Mouse (Mus musculus) A20 (cell line): ENCODE measurements around the gene Mysm1.
A peak's percentile ranks its signal among the peaks of the same experiment; 100 is the strongest.

ENCODE experiments used
- DNase-seq: peaks from one replicate; pipeline ENCODE4 v3.0.0-alpha.2; 2011; ENCODE audit warnings: low read depth, low spot score

Gene Mysm1

DNA sequence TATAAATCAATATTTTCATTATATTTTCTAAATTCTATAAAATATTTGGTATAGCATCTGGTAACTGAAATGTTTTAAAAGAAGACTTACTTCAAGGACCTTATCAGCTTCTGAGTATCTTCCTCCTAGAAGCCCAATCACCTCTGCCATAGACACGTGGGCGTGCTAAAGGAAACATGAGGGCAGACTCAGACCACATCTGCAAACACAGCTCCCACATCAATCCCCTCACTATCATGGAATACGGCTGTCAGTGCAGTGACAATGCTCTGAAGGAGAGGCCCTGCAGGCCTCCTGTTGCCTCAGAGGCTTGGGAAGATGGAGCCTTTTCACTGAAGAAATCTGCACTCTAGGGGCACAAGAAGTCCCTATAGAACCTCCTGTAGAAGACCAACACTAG lies 26.1 kb downstream of the Mysm1 start:
- DNase-seq, result no peak

DNA sequence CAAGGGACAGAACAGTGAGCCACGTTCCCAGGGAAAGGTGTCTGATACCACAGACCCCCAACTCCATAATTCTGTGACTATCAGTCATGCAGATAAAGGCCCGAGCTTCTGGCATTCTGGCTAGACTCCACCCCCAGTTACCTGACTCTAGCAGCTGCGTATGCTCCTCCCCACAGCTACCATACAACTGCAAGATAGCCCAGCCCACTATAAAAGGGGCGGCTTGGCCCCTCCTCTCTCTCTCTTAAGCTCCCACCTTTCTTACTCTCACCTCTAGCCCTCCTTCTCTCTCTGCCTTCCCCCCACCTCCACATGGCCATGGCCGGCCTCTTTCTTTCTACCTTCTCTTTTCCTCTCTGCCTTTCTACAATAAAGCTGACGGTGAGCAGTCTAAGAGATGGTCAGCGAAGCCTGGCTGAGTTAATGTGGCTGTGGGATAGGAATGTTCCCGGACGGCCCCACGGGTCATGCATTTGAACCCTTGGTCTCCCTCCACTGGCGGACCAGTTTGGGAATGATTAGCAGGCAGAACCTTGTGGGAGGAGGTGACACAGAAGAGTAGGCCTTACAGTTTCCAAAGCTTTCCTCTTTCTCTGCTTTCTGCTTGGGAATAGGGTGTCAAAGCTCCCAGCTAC lies 37.6 kb downstream of the Mysm1 start:
- no peak for DNase-seq

DNA sequence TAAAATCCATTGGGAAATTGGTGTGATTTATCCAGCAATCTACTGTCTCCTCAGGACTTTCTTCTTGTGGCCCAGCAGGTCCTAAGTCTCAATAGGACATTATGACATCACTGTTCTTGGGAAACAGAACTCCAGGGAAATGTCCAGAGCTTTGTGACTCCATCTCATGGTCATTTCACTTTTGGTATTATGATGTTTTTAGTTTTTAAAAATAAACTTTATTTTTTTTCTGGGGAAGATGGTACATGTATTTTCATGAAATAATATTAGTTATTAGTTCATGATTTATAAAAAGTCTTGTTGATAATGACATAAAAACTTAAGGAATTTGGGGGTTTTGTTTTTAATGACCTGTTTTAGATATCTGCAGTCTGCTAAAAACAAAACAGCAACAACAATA lies 50.2 kb downstream of the Mysm1 start, which contains the start of gene Eqtn:
Gene Eqtn, minus strand, starts transcription at position 101 of the 400 bp plus-strand sequence.
- DNase-seq, result no peak

DNA sequence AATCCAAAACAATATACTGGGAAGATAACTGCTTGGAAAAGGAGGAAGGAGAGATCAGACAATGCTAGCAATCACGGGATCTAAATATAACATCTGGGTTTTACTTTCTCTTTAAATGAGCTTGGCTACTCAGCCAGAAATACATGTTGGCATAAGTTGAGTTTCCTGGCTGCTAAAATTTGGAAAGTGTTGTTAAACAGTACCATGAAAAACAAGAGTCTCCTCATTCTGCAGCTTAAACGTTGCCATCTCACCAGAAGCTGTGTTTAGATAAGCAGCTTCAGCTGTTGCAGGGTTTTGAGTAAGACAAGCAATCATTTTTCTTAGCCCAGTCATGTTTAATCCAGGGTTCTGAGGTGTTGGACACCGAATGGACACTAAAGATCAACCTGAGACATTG lies 77.1 kb downstream of the Mysm1 start:
- DNase-seq, result no peak

DNA sequence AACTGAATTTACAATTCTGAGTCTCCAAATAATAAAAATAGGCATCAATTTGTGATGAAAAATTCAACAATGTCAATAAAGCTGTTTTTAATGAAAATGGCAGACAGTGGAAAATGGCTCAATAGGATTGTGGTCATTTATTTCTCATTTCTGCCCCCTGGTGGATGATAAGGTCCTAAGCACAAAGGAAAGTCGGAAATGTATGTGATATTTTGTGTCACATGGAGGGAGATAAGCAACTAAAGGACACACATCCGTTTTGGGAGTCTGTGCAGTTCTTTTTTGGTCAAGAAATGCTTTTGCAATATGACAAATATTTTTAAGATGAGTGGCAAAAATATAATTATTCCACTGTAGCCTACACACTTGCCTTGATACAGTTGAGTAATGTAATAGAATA lies 78.2 kb downstream of the Mysm1 start:
- DNase-seq, result peak; percentile 51
